Mouse (Mus musculus): Measurements from ENCODE around the gene Csta1.

Csta1 gene

GRCm38 (mm10) chr16:36071071-36071449 lies 60.0 kb downstream of the Csta1 start:
- DNase-seq: no peak
